Mouse (Mus musculus): ENCODE measurements around the gene Ipo13. TPM values are rescaled to one million over a fixed set of nuclear protein-coding genes. Genes with fewer than 3 reads are reported as not detected.

Ipo13 gene
- polyA plus RNA-seq, 1 experiment from 2014 or later = 15.8 TPM

- no peak for TF ChIP-seq CTCF (IDR thresholded peaks at IDR 0.05; ENCODE audit: low read depth)
- Histone ChIP-seq H3K9me3 (ENCODE audit: control insufficient read depth) (no peaks in the 10 kb centered on the region), H3K9ac (ENCODE audit: low read depth, low read length) (no peak overlapping the region), H3K27ac (ENCODE audit: low read depth, low read length) (no peak overlapping the region), H3K4me1 (replicated peaks; ENCODE audit: control insufficient read depth, insufficient read depth, low read length) (peaks cover 7% of the 10 kb centered on the region; the same call in 1 of the 2 replicates), H3K27me3 (replicated peaks; ENCODE audit: control insufficient read depth, insufficient read depth, low read length) (no peaks in the 10 kb centered on the region; the same call in 1 of the 2 replicates), H3K4me2 (replicated peaks; ENCODE audit: low read depth) (no peak overlapping the region), H3K36me3 (ENCODE audit: control insufficient read depth, insufficient read depth) (no peaks in the 10 kb centered on the region), H3K4me3 (ENCODE audit: low read depth, low read length) (no peak overlapping the region)
- no peak for ATAC-seq
- 74% methylated on average over 7 of the region's 7 CpGs for WGBS
These were observed 43.0 kb downstream of the Ipo13 start for GRCm38 (mm10) chr4:117871787-117872186.

- peaks cover 7% of the 10 kb centered on the region; the same call in 1 of the 2 replicates for H3K4me1 ChIP-seq (replicated peaks; ENCODE audit: control insufficient read depth, insufficient read depth, low read length)
- no peak overlapping the region for H3K4me2 ChIP-seq (replicated peaks; ENCODE audit: low read depth)
- no peaks in the 10 kb centered on the region; the same call in 1 of the 2 replicates for H3K27me3 ChIP-seq (replicated peaks; ENCODE audit: control insufficient read depth, insufficient read depth, low read length)
- WGBS = 40% methylated on average over 1 of the region's 1 CpGs
- no peak overlapping the region for H3K27ac ChIP-seq (ENCODE audit: low read depth, low read length)
- H3K4me3 ChIP-seq (ENCODE audit: low read depth, low read length) = no peak overlapping the region
- no peaks in the 10 kb centered on the region for H3K9me3 ChIP-seq (ENCODE audit: control insufficient read depth)
- no peak overlapping the region for H3K9ac ChIP-seq (ENCODE audit: low read depth, low read length)
- no peak for TF ChIP-seq CTCF (IDR thresholded peaks at IDR 0.05; ENCODE audit: low read depth)
- H3K36me3 ChIP-seq (ENCODE audit: control insufficient read depth, insufficient read depth) = no peaks in the 10 kb centered on the region
- no peak for ATAC-seq
These were observed 44.4 kb downstream of the Ipo13 start for GRCm38 (mm10) chr4:117870437-117870836.

- whole genome bisulfite sequencing = 73% methylated on average over 9 of the region's 9 CpGs
- no peak overlapping the region for H3K9ac ChIP-seq (ENCODE audit: low read depth, low read length)
- H3K36me3 ChIP-seq (ENCODE audit: control insufficient read depth, insufficient read depth) = peaks cover 4% of the 10 kb centered on the region; the same call in 1 of the 2 replicates
- H3K4me3 ChIP-seq (ENCODE audit: low read depth, low read length) = no peak overlapping the region
- no peak overlapping the region for H3K27ac ChIP-seq (ENCODE audit: low read depth, low read length)
- H3K4me2 ChIP-seq (replicated peaks; ENCODE audit: low read depth) = no peak overlapping the region
- no peak for ATAC-seq
- H3K27me3 ChIP-seq (replicated peaks; ENCODE audit: control insufficient read depth, insufficient read depth, low read length) = no peaks in the 10 kb centered on the region; the same call in 1 of the 2 replicates
- no peak for TF ChIP-seq CTCF (IDR thresholded peaks at IDR 0.05; ENCODE audit: low read depth)
- no peaks in the 10 kb centered on the region for H3K9me3 ChIP-seq (ENCODE audit: control insufficient read depth)
- peaks cover 7% of the 10 kb centered on the region; the same call in 1 of the 2 replicates for H3K4me1 ChIP-seq (replicated peaks; ENCODE audit: control insufficient read depth, insufficient read depth, low read length)
These were observed 45.5 kb downstream of the Ipo13 start for GRCm38 (mm10) chr4:117869317-117869716.

- Histone ChIP-seq H3K27me3 (replicated peaks; ENCODE audit: control insufficient read depth, insufficient read depth, low read length) (no peaks in the 10 kb centered on the region; the same call in 1 of the 2 replicates), H3K4me2 (replicated peaks; ENCODE audit: low read depth) (0 out of 2 replicates have a peak overlapping the region, but pooled peaks have one; percentile 27), H3K9me3 (ENCODE audit: control insufficient read depth) (no peaks in the 10 kb centered on the region), H3K27ac (ENCODE audit: low read depth, low read length) (no peak overlapping the region), H3K9ac (ENCODE audit: low read depth, low read length) (no peak overlapping the region), H3K36me3 (ENCODE audit: control insufficient read depth, insufficient read depth) (peaks cover 4% of the 10 kb centered on the region; the same call in 1 of the 2 replicates), H3K4me3 (ENCODE audit: low read depth, low read length) (no peak overlapping the region), H3K4me1 (replicated peaks; ENCODE audit: control insufficient read depth, insufficient read depth, low read length) (peaks cover 7% of the 10 kb centered on the region; the same call in 1 of the 2 replicates)
- TF ChIP-seq CTCF (IDR thresholded peaks at IDR 0.05; ENCODE audit: low read depth) = peak; percentile 86
- ATAC-seq = 0 out of 2 replicates have a peak, but pooled peaks have one; percentile 2
- 19% methylated on average over 24 of the region's 24 CpGs for WGBS
These were observed 47.0 kb downstream of the Ipo13 start for GRCm38 (mm10) chr4:117867823-117868222.

GRCm38 (mm10) chr4:117867000-117867399 lies 47.8 kb downstream of the Ipo13 start:
- TF ChIP-seq CTCF (IDR thresholded peaks at IDR 0.05; ENCODE audit: low read depth) = no peak
- Histone ChIP-seq H3K9ac (ENCODE audit: low read depth, low read length) (no peak overlapping the region), H3K4me1 (replicated peaks; ENCODE audit: control insufficient read depth, insufficient read depth, low read length) (no peaks in the 10 kb centered on the region), H3K4me2 (replicated peaks; ENCODE audit: low read depth) (no peak overlapping the region), H3K27ac (ENCODE audit: low read depth, low read length) (no peak overlapping the region), H3K27me3 (replicated peaks; ENCODE audit: control insufficient read depth, insufficient read depth, low read length) (no peaks in the 10 kb centered on the region; the same call in 1 of the 2 replicates), H3K36me3 (ENCODE audit: control insufficient read depth, insufficient read depth) (peaks cover 4% of the 10 kb centered on the region; the same call in 1 of the 2 replicates), H3K9me3 (ENCODE audit: control insufficient read depth) (no peaks in the 10 kb centered on the region), H3K4me3 (ENCODE audit: low read depth, low read length) (no peak overlapping the region)
- no peak for ATAC-seq
- 69% methylated on average over 6 of the region's 6 CpGs for WGBS

- H3K9me3 ChIP-seq (ENCODE audit: control insufficient read depth) = no peaks in the 10 kb centered on the region
- no peaks in the 10 kb centered on the region for H3K4me1 ChIP-seq (replicated peaks; ENCODE audit: control insufficient read depth, insufficient read depth, low read length)
- no peaks in the 10 kb centered on the region; the same call in 1 of the 2 replicates for H3K27me3 ChIP-seq (replicated peaks; ENCODE audit: control insufficient read depth, insufficient read depth, low read length)
- no peak for TF ChIP-seq CTCF (IDR thresholded peaks at IDR 0.05; ENCODE audit: low read depth)
- WGBS = 57% methylated on average over 9 of the region's 9 CpGs
- no peak overlapping the region for H3K27ac ChIP-seq (ENCODE audit: low read depth, low read length)
- H3K9ac ChIP-seq (ENCODE audit: low read depth, low read length) = no peak overlapping the region
- 0 out of 2 replicates have a peak, but pooled peaks have one; percentile 23 for ATAC-seq
- peaks cover 4% of the 10 kb centered on the region; the same call in 1 of the 2 replicates for H3K36me3 ChIP-seq (ENCODE audit: control insufficient read depth, insufficient read depth)
- H3K4me2 ChIP-seq (replicated peaks; ENCODE audit: low read depth) = no peak overlapping the region
- H3K4me3 ChIP-seq (ENCODE audit: low read depth, low read length) = no peak overlapping the region
These were observed 48.7 kb downstream of the Ipo13 start for GRCm38 (mm10) chr4:117866083-117866482.
